Mouse (Mus musculus) heart, embryonic 14.5 days (tissue): ENCODE measurements around the gene Spred3. TPM values are rescaled to one million over a fixed set of nuclear protein-coding genes. Genes with fewer than 3 reads are reported as not detected.
"Not testable (repeated sequence)": the region's sequence is repeated elsewhere in the genome, so short reads cannot be mapped to it uniquely, and the experiment has no call there.

Experiments
- ATAC-seq: fragments of 200-750 bp; cut with Nextera tagmentation; 2 replicates; pipeline ENCODE4 v1.8.0; 2017; ENCODE audit warnings: low read depth, moderate TSS enrichment; ENCODE audit not compliant: insufficient number of reproducible peaks, insufficient read depth, low FRiP score
- H3K27ac ChIP-seq, 2 experiments: fragments of 200-500 bp in 1 of 2; fragments of 300-500 bp in 1 of 2; sonication (generic) in 1 of 2; replicated peaks in 1 of 2; 2 replicates each; pipeline ENCODE4 v1.5.1; 2012 to 2014; ENCODE audit warnings: low read depth in 2 of 2, low read length in 2 of 2, control low read depth in 1 of 2, mild to moderate bottlenecking in 1 of 2, mixed read lengths in 1 of 2; ENCODE audit not compliant: control insufficient read depth in 1 of 2, insufficient read depth in 1 of 2
- H3K27me3 ChIP-seq: fragments of 300-500 bp; sonication (generic); 2 replicates; pipeline ENCODE4 v1.6.1; 2014; ENCODE audit warnings: mild to moderate bottlenecking, low read length, control low read depth; ENCODE audit not compliant: control insufficient read depth, insufficient read depth
- H3K36me3 ChIP-seq: fragments of 300-500 bp; sonication (generic); 2 replicates; pipeline ENCODE4 v1.6.1; 2014; ENCODE audit warnings: mild to moderate bottlenecking, control low read depth, low read length, mixed read lengths; ENCODE audit not compliant: control insufficient read depth, insufficient read depth
- H3K4me1 ChIP-seq, 2 experiments: fragments of 200-500 bp in 1 of 2; fragments of 300-500 bp in 1 of 2; sonication (generic) in 1 of 2; 2 replicates each; pipeline ENCODE4 v1.6.1; 2012 to 2014; ENCODE audit warnings: low read length in 2 of 2, control low read depth in 1 of 2, mixed read lengths in 1 of 2; ENCODE audit not compliant: control insufficient read depth in 2 of 2, insufficient read depth in 2 of 2
- H3K4me2 ChIP-seq: fragments of 300-500 bp; sonication (generic); 2 replicates; pipeline ENCODE4 v1.6.1; 2014; ENCODE audit warnings: mild to moderate bottlenecking, low read length
- H3K4me3 ChIP-seq, 2 experiments: fragments of 200-500 bp in 1 of 2; fragments of 300-500 bp in 1 of 2; sonication (generic) in 1 of 2; 2 replicates each; pipeline ENCODE4 v1.5.1; 2012 to 2014; ENCODE audit warnings: low read length in 2 of 2, mild to moderate bottlenecking in 2 of 2, control low read depth in 1 of 2, low read depth in 1 of 2, moderate library complexity in 1 of 2; ENCODE audit not compliant: control insufficient read depth in 1 of 2, insufficient read depth in 1 of 2
- H3K9ac ChIP-seq: fragments of 300-500 bp; sonication (generic); 2 replicates; pipeline ENCODE4 v1.6.1; 2014; ENCODE audit warnings: mild to moderate bottlenecking, low read length
- H3K9me3 ChIP-seq: fragments of 300-500 bp; sonication (generic); 2 replicates; pipeline ENCODE4 v1.6.1; 2016; ENCODE audit warnings: low read length, control low read depth; ENCODE audit not compliant: control insufficient read depth
- WGBS: fragments of 180-500 bp; shearing (Covaris S2); extraction: QIAGEN DNeasy Blood & Tissue Kit; methylation state at CpG from one replicate; pipeline ENCODE4 v1.1.7; 2014; 5-methylcytosine and 5-hydroxymethylcytosine counted together
- polyA plus RNA-seq: library from polyadenylated mRNA; unstranded; fragments of >200 nt; fragmentation: Nextera tagmentation; extraction: Ambion mirVana; gene quantifications from 2 replicates; pipeline ENCODE4 v1.2.1, GENCODE M21; 2014

The Spred3 gene
- polyA plus RNA-seq, 1 experiment from 2014 or later = 1.6 TPM

DNA sequence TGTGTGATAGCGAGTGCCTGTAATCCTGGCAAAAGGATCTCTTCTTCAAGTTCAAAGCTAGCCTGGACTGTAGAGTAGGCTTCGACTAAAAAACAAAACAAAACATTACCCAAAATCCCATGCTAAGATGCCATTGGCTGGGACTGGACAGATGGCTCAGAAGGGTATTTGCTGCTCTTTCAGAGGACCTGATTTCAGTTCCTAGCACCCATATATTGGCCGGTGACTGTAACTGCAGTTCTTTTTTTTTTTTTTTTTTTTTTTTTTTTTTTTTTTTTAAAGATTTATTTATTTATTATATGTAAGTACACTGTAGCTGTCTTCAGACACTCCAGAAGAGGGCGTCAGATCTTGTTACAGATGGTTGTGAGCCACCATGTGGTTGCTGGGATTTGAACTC is 31.0 kb downstream of the Spred3 start:
- ATAC-seq, H3K4me2 ChIP-seq, H3K4me1 ChIP-seq, H3K36me3 ChIP-seq, H3K9ac ChIP-seq, H3K4me3 ChIP-seq, H3K9me3 ChIP-seq, H3K27ac ChIP-seq: not testable (repeated sequence)
- 88% methylated on average over 3 of the region's 4 CpGs for WGBS
- peaks cover 24% of the 10 kb centered on the region for H3K27me3 ChIP-seq

DNA sequence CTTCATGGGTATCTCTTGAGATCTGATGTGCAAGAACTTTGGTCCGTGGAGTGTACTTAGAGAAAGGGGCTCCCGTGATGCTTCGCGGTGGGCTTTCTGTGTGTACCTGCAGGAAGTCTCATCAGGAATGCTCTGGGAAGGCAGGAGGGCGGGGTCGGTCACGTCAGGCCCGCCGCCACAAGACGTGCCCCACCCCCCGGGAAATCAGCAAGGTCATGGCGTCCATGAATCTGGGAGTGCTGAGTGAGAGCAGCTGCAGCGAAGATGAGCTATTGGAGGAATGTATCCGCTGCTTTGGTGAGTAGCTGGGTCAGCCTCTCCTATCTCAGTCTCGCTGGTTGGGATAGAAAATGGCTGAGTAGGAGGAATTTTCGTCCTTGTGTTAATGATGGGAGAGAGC is 32.8 kb downstream of the Spred3 start:
- Histone ChIP-seq H3K4me1 (peaks cover 0 to 3% of the 10 kb centered on the region in 2 experiments; a peak in 1 of 4 replicates), H3K4me2 (0 out of 2 replicates have a peak overlapping the region, but pooled peaks have one; percentile 11), H3K27me3 (peaks cover 24% of the 10 kb centered on the region), H3K4me3 (no peak overlapping the region), H3K9me3 (no peaks in the 10 kb centered on the region), H3K27ac (no peak overlapping the region), H3K9ac (no peak overlapping the region), H3K36me3 (no peaks in the 10 kb centered on the region)
- no peak for ATAC-seq
- 25% methylated on average over 16 of the region's 16 CpGs for WGBS

DNA sequence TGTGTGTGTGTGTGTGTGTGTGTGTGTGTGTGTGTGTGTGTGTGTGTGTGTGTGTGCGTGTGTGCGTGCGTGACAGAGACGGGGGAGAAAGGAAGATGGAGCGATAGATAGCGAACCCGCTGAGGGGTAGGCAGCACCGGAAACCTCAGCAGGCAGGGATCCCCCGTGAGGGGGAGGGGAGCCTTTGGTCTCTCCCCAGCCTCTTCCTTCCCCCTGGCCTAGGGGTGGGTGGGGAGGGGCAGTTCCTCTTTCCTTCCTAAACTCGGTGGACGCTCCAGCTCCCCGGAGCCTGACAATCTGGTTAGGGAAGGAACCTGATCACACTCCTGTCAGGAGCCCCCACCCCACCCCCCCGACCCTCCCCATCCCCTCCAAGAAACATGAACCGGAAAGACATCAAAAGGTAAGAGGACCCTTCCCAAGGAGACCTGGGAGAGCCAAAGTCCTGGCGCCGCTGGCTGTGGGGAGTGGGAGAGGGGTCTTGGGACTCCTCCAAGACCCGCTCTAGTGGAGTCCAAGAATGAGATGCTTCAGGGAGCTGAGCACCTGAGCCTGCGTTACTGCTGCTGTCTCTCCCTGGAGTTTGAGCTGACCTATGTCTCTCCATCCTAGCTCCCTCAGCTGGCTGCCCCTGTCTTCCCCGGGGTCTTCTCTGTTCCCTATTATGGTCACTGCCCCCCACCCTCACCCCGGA is 35.4 kb downstream of the Spred3 start, which contains the start of gene Rasgrp4:
Gene Rasgrp4 (plus strand): TSS at position 159 of the 694 bp plus-strand sequence.
- Histone ChIP-seq H3K36me3 (no peaks in the 10 kb centered on the region), H3K4me2 (peak within 1 kb of the TSS; percentile 40), H3K27ac (no peak within 1 kb of the TSS), H3K4me3 (peak within 1 kb of the TSS; percentile 12 to 17; a peak in 2 of 4 replicates), H3K27me3 (peaks cover 24% of the 10 kb centered on the region), H3K4me1 (peaks cover 0 to 3% of the 10 kb centered on the region in 2 experiments; a peak in 1 of 4 replicates), H3K9ac (no peak within 1 kb of the TSS), H3K9me3 (no peaks in the 10 kb centered on the region)
- ATAC-seq = no peak
- 2% methylated on average over 13 of the region's 20 CpGs for WGBS

DNA sequence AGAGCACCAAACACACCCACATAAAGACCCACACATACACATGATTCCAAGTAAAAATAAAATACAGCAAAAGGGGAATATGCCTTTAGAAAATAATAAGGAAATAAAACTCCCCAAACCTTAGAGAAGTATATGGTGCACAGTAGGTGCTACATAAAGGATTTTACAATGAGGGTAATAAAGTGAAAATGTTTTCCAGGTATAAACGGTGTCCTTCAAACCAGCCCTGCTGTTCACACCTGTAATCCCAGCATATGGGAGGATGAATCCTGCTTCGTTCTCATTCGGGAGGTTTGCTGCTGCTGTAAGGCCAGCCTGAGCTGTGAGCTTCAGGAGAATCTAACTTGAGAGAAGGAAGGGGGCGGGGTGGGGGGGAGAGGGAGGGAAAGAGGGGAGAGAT is 36.0 kb downstream of the Spred3 start:
- WGBS = 3% methylated on average over 4 of the region's 4 CpGs
- Histone ChIP-seq H3K9ac (no peak overlapping the region), H3K4me1 (peaks cover 0 to 3% of the 10 kb centered on the region in 2 experiments; a peak in 1 of 4 replicates), H3K36me3 (no peaks in the 10 kb centered on the region), H3K4me3 (no peak overlapping the region), H3K9me3 (no peaks in the 10 kb centered on the region), H3K27me3 (peaks cover 24% of the 10 kb centered on the region), H3K4me2 (peak overlapping the region; percentile 40), H3K27ac (no peak overlapping the region)
- no peak for ATAC-seq

DNA sequence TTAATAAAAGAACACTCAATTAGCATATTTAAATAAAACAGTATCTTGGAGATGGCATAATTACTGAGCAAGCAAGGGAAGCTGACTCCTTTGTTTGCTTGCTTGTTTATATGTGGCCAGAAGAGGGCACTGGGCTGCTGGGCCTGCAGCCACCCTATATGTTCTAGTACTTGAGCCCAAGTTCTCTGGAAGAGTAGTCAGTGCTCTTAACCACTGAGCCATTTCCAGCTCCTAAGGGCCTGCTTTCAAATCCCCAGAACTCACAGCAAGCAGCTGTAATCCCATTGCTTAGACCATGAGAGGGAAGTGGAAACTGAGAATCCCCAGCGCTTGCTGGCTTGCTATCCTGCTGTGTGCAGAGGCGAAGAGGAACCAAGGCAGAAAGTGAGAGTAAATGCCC is 41.5 kb downstream of the Spred3 start:
- H3K4me2 ChIP-seq = no peak overlapping the region
- H3K27ac ChIP-seq = no peak overlapping the region
- H3K36me3 ChIP-seq = no peaks in the 10 kb centered on the region
- ATAC-seq = no peak
- H3K4me3 ChIP-seq = no peak overlapping the region
- no peak overlapping the region for H3K9ac ChIP-seq
- H3K4me1 ChIP-seq = peaks cover 10% of the 10 kb centered on the region in 2 experiments
- 73% methylated on average over 2 of the region's 2 CpGs for WGBS
- no peaks in the 10 kb centered on the region for H3K27me3 ChIP-seq
- H3K9me3 ChIP-seq = no peaks in the 10 kb centered on the region

DNA sequence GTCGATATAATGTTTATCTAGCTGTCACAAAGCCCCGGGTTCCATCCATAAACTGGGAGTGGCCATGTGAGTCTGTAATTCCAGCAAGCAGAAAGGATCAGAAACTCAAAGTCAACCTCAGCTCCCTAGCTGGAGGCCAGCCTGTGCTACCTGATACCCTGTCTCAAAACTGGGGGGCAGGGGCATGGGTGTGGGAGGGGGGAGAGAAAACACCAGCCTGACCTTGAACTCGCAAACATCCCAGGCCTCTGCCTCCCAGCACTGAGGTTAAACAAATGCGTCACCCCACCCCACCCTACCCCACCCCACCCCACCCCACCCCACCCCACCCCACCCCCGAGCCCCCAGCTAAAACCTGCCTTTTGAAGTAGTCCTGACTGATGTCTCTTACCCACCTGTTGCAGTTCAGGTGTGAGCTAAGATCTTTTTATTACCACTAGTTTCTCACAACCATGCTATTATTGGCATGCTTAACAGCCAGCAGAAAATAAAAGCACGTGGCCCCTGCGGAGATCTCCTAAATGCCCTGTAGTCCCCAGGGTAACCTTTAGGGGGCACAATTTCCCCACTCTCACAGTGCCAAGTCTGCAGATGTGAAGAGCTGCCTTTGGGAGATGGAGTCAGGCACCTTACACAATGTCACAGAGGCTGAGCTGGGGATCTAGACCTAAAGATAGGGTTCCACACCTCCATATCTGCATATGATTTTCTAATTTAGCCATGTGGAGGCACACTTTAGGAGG is 43.9 kb downstream of the Spred3 start:
- Histone ChIP-seq H3K4me1 (peaks cover 10 to 12% of the 10 kb centered on the region in 2 experiments), H3K9ac (no peak overlapping the region), H3K4me3 (no peak overlapping the region), H3K4me2 (no peak overlapping the region), H3K36me3 (no peaks in the 10 kb centered on the region), H3K9me3 (no peaks in the 10 kb centered on the region), H3K27me3 (no peaks in the 10 kb centered on the region), H3K27ac (no peak overlapping the region)
- 26% methylated on average over 7 of the region's 7 CpGs for WGBS
- no peak for ATAC-seq

DNA sequence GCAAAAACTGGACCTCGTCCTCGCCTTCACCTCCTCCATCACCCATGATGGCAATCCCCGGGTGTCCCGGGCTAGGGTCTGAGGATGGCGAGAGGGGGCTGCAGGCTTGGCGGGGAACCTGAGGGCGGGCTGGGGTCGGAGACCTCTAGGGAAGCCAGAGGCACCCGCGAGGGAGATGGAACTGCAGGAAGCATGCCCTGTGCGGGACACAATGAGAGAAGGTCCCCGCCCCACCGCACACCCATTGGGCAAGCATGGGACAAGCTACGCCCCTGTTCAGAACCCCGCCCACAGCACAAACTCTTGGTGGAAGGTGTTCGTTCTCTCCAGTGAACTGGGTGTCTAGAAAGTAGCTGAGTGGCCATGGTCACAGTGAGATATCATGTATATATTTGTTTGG is 45.2 kb downstream of the Spred3 start, which contains the start of gene Ryr1:
Gene Ryr1 (minus strand): TSS at position 210 of the 400 bp plus-strand sequence.
- Histone ChIP-seq H3K27me3 (no peaks in the 10 kb centered on the region), H3K4me3 (peak within 1 kb of the TSS; percentile 28 to 29), H3K4me1 (peaks cover 10 to 12% of the 10 kb centered on the region in 2 experiments), H3K4me2 (peak within 1 kb of the TSS; percentile 63), H3K9ac (peak within 1 kb of the TSS; percentile 42; the same call in 1 of the 2 replicates), H3K9me3 (no peaks in the 10 kb centered on the region), H3K36me3 (no peaks in the 10 kb centered on the region), H3K27ac (no peak within 1 kb of the TSS)
- WGBS = 3% methylated on average over 16 of the region's 16 CpGs
- peak; percentile 60; the same call in 1 of the 2 replicates for ATAC-seq
